Mouse (Mus musculus): ENCODE results near the gene Cd180. TPM values are rescaled to one million over a fixed set of nuclear protein-coding genes. Genes with fewer than 3 reads are reported as not detected.

Gene Cd180
- polyA plus RNA-seq, 1 experiment = not detected

DNA sequence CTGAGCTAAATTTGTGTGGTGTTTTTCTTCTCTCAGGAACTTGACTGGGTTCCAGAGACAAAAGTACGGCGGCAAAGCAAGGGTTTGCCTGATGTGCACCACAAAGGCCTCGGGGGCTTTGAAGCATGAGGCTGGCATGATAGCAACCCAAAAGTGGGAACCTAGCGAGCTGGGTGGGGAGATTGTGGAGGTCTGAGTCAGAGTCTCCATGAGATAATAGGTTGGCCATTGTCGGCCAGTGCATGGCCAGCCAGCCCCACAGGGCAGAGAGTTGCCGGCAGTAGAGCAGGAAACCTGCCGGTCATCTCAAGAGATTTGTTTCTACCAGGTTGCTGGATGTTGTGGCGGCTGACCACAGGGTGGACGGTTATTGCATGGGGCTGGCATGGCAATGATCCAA, 25.5 kb upstream of the Cd180 start:
- no peak for TF ChIP-seq GATA1 (IDR thresholded peaks at IDR 0.05; ENCODE audit: low read length)

DNA sequence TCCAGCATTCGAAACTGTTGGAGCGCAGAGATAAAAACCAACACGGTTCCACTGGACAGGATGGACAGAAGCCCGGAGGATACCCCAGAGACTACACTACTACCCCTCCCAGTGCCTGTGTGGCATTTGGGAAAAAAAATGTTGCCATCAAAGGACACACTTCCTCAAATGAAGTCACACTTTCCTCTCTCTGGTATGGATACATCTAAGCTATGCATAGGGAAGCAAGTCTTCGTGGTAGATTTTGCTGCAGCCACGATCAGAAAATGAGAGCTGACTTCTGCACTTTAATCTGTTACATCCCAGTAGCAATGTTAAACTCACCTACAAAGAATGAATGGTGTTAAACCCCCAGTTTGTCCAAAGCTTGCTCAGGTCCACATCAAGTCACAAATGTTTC, 24.4 kb upstream of the Cd180 start:
- TF ChIP-seq GATA1 (IDR thresholded peaks at IDR 0.05; ENCODE audit: low read length) = no peak

DNA sequence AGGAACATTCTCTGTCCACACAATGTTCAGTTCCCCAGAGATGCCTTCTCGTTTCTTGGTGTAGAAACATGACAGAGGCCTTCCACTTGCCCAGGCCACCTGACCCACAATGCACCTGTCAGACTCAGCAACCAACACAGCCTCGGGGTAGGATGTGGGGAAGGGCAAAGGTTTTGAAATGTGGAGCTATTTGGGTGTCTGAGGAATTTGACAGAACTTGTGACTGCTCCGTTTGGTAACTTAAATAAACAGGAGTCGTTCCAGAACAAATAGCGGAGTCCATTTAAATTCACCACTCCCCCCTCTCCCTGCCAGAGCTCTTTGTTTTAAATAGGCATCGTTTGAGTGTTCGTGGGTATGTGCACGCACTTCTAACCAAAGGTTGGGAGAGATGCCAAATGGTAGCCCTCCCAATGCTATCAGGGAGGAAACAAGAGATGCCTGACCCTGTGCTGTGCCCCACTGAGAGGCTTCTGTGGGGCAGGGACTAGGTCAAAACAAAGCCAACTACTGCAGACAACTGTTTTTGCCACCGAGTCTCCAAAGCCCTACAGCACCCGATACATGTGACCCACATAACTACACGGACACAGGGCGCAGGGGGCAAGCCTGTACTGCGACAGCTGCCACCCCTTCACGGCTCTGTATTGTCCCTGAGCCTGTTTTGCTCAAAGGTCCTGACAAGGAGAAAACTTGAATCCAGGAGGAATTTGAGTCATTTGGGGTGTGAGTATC, 23.7 kb upstream of the Cd180 start:
- no peak for TF ChIP-seq GATA1 (IDR thresholded peaks at IDR 0.05; ENCODE audit: low read length)

DNA sequence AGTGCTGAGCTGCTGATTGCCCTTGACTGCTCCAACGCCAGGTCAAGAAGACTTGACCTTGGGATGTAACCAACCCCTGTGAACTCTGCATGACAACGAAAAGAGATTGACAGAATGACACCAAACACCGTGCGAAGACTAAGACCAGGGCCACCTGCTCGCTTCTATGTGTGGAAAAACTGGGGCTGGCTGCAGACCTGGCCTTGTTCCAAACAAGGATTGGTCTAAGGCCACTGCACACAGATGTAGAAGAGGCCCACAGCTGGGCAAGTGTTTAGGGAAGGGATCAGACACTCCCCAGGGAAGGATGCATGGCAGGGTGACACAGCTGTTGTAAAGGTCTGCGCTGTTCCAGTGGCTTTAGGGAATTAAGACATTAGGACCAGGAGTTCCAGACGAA, 22.9 kb upstream of the Cd180 start:
- TF ChIP-seq GATA1 (IDR thresholded peaks at IDR 0.05; ENCODE audit: low read length) = no peak

DNA sequence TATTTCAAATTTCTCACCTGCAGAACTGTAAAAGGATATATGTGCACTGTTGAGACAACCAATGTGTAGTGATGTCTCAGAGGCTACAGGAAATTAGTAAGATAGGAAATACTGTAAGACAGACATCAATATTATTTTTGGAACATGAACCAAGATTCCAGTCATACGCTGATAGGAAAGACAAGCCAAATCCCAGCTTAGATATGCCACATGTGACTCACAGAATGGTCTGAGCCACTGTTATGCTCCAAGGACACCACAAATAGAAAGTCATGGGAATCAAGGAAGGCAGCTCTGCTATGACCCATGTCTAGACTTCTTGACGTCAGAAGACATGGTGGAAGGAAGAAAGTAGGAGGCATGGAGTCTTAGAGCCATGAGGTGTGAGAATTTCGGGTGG, 19.3 kb upstream of the Cd180 start:
- TF ChIP-seq GATA1 (IDR thresholded peaks at IDR 0.05; ENCODE audit: low read length) = no peak

DNA sequence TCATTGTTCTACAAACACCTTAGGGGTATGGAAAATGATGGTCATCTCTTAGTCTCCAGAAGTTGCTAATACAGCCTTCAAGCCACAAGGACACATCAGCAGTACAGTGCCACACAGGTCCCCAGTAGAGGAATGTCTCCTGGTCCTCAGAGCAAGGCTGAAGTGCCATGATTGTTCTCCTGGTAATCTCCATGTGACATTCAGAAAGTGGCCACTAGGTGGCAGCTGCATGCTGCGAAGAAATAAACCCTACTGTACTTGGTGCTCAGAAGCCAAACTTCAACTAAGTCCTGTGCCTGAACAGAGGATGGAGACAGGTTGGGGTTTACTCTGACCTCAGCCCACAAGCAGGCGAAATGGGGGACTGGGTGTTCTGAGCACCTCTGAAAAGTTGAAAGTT, 14.9 kb upstream of the Cd180 start:
- no peak for TF ChIP-seq GATA1 (IDR thresholded peaks at IDR 0.05; ENCODE audit: low read length)

DNA sequence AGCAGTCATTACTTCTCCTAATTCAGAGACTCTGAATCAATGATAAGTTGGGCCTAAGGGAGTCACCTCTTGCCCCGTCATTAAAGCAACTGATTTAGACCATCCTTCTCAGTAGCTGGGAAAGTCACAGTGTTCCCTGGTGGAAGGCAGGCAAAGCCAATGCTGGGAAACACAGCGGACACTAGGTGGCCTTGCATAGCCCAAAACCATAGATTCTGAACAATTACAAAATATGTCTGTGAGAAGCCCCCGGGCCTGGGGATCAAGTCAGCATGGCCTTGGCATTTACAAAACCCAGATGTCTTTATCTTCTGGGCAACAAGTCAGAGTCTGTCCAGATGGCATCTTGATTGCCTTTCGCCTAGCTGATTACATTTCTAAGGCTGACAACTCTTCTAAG, 8.5 kb upstream of the Cd180 start:
- no peak for TF ChIP-seq GATA1 (IDR thresholded peaks at IDR 0.05; ENCODE audit: low read length)

DNA sequence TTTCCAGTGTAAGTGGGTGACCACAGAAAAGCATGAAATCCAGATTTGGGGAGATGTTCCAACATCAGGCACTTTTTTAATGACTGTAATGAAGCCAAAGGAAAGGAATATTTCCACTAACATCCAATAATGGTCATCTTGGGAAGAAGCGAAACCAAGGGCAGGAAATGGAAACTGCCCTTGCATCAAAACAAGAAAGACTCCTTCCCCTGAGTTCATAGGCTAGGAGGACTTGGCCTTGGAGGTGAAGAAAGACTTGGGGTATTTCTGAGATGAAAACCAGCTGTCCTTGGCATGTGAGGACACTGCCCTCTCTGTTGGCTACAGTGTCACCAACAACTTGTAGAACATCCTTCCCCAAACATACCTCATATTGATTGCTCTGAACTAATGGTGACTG, 5.2 kb upstream of the Cd180 start:
- no peak for TF ChIP-seq GATA1 (IDR thresholded peaks at IDR 0.05; ENCODE audit: low read length)

DNA sequence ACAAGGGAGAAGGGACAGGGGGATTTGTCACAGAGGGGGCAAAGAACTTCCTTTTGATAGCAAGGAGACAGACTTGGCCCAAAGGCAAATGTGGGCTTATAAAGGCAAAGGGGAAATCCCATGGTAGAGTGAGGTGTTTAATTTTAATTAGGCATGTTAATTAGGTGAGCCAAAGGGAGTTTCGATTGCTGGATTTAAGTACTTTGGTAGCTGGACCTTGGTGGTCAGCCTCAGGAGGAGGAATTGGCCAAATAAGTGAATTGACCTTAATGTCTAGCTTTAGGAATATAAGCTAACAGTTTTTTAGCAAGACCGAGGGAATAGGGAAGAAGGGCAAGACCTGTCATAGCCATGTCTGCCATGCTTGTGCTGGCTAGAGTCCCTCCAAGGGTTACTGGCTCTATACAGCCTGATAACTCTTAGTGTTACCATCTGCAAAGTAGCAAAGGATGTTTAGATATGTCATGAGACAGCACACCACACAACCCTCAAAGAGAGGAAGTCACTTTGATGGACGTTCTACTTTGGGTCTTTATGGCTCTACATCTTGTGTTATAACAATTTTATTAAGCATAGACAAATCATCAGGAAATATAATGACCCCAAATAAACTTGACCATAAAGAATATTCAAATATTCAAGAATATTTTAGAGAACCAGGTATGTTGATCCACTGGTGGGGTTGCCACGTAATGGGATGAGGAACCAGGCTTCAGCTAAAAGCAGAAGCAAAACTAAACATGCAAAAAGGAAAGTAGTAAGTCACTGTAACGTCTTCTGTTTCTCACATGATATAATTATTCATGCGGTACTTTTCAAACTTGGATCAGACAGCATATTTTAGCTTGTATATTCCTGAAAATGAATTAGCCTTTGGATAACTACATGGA, 3.9 kb upstream of the Cd180 start:
- no peak for TF ChIP-seq GATA1 (IDR thresholded peaks at IDR 0.05; ENCODE audit: low read length)

DNA sequence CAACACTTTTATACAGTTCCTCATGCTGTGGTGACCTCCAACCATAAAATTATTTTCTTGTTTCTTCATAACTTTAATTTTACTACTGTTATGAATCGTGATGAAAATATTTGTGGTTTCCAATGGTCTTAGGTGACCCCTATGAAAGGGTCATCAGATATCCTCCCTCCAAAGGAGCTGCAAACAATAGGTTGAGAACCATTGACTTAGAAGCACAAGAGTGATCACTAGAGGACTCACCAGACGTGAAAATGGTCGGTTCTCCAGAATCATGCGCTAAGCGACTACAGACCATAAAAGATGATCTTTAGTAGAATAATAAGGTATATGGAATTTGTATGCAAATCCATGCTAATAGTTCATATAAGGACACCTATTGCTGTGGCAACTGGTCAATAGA, 3.2 kb upstream of the Cd180 start:
- TF ChIP-seq GATA1 (IDR thresholded peaks at IDR 0.05; ENCODE audit: low read length) = no peak

DNA sequence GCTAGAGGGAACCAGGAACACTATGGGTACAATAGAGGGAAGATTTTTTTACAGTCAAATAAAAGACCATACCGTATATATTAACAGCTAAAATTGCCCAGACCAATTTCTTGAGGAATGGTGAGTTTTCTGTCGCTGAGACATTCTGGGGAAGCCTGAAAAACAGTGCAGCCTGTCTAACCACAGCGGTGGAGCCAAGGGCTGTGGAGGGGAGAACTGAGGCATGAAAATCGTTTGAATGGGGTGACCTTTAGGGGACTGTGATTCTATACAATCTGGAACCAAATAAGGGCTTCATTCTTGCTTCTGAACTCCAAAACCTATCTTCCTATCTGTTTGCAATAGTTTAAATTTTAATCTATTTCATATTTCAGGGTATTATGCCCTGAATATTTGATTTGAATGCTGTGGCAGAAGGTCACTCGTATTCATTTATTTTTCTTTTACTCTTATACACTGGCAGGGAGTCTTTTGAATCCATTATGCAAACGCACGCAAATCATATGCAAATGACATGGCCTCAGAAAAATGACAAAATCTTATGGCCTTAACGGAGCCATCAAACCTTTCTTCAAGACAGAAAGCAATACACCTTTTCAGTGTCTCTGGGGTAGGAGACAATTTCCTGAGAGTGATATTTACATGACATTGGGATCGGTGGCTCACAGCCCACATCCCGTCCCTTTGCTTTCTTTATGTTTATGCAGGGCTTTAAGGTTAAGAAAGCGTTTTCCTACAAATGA, 1.8 kb upstream of the Cd180 start:
- no peak for TF ChIP-seq GATA1 (IDR thresholded peaks at IDR 0.05; ENCODE audit: low read length)

DNA sequence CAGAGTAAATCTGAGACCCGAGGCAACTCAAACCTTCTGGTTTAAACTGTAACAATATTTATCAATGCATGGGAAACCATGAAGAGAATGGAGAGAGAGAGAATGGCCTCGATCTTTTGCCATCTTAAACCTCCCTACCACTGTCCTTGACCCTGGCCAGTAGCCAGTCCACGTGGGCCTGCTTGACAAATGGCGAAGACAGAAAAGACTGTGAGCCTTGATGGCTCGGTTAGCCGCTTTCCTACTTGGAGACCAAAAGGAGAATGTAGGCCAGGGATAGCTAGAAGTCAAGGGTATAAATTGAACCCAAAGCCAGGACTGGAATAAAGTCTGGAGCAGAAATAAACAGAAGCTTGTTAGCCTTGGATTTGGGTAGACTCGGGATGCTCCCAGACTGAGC, 796 bp downstream of the Cd180 start:
- TF ChIP-seq GATA1 (IDR thresholded peaks at IDR 0.05; ENCODE audit: low read length) = no peak

DNA sequence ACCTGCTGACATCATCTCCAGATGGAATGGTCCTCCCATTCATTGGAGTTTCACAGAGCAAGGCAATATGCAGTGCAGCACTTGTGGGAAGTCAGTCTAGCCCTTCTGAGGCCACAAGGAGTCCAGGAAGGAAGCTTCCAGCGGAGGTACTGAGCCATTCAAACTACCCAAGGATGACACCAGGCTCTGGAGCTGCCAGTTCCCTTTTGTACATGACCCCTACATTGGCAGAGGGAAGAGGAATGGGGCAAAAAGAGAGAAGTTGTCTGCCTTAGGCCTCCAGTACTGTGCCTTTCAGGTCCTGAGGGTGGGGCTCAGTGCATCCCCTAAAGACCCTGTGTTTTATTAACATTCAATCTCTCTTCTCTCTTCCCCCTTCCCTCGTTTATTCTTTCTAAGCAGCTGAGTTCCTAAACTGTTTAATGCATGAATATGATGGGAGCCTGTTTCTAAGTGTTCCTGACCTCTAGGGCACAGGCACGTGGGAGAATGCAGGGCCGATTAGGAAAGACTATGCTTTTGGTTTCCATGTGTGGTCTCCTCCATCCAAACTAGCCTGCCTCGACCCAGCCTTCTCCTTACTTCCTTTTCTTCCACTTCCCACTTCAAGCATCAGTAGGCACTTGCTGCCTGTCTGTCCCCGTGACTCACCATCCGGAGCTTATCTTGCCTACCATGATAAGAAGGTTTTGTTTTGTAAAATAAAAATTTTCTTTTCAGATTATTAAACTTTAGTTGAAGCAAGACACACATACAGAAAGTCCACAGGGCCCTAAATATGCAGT, 2.0 kb downstream of the Cd180 start:
- no peak for TF ChIP-seq GATA1 (IDR thresholded peaks at IDR 0.05; ENCODE audit: low read length)

DNA sequence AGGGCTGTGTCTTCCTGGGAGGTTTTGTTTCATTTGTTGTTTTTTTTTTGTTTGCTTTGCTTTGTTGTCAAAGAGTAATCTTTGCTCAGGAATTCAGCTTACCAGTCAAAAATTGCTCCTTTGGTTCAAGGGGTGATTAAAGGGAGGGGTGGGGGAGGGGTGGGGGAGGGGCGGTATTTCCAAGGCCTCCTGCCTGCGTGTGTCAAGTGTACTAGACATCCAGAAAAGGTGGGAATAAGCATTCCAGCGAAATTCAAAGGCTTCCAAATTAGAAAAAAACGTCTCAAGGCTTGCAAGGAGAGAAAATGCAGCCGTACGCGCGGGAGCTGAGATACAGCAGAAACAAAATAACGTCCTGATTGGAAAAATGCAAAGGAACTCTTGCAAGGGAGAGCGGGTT, 5.0 kb downstream of the Cd180 start:
- no peak for TF ChIP-seq GATA1 (IDR thresholded peaks at IDR 0.05; ENCODE audit: low read length)

DNA sequence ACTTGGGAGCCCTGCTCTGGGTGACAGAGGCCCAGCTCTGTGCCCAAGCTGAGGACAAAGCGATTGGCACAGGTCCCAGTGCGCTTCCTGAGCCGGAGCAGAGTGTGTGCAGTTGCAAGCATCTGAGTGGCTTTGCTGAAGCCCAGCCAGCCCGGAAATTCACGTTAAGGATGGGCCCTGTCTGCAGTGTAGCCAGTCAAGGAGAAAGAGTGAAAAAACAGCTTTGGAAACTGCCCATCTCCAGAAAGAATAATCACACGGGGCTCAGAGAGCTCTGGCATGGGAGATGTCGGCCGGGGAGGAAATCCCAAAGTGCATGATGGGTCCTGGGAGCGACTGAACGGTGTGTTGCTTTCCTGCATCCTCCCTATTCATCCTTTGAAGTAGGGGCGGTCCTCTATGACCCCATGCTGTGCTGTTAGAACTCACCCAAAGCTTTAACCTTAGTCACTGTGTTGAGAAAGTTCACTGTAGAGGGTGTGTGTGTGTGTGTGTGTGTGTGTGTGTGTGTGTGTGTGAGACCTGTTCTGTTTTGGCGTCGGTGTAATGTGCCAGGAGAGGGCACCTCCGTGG, 5.5 kb downstream of the Cd180 start:
- no peak for TF ChIP-seq GATA1 (IDR thresholded peaks at IDR 0.05; ENCODE audit: low read length)

All from G1E-ER4 (cell line).